Mouse (Mus musculus): ENCODE measurements around the gene Cacng1. TPM values are rescaled to one million over a fixed set of nuclear protein-coding genes. Genes with fewer than 3 reads are reported as not detected.

Cacng1 gene
- total RNA-seq, 2 experiments from 2014 or later: not detected

DNA sequence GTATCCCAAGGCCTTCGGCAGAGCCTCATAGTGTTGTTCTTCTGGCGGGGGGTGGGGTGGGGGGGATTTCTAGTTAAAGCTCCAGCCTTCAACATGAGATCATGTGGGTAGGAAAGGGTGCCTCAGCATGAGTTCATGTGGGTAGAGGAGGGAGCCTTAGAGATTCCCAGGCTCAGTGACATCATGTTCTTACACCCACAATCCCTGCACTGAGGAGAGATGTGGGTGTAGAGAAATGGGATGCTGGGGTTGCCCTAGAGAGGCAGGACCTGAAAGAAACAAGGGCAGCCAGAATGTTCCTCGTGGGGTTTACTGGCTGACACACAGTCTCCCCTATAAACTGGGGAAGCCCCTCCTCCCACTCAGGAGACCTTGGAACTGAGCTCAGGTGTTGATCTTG lies 5.9 kb downstream of the Cacng1 start:
- DNase-seq (ENCODE audit: low spot score in 2 of 2): no peak

DNA sequence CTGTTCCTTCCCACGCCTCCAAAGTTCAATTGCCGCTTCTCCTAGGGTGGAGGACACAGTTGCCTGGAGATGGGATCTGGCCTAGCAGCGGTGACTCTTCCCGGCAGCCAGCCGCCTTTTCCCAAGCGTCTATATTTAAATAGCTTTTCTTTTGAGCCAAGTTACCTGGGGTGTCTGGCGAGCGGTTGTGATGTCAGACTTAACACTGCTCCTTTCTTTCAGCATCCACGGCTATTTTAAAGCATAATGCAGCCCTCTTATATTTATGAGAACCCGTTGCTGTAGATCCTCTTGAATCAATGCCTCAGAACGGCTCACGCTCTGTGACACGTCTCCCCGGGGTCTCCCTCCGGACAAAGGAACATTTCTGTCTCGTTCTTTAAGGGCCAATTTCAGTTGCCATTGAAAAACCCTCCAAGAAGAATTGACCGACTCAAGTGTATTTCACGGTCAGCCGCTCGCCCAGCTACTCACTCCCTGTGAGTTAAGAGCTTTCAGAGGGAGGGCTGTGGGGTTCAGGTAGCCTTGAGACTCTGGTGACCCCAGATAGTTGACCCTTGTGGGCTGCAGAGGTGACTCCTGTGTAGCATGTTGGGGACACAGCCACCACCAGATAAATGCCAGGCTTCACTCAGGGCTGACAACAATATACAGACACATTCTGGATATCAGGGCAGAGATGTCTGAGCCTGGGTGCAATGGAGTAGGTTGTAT lies 8.3 kb downstream of the Cacng1 start:
- DNase-seq (ENCODE audit: low spot score in 2 of 2): no peak

DNA sequence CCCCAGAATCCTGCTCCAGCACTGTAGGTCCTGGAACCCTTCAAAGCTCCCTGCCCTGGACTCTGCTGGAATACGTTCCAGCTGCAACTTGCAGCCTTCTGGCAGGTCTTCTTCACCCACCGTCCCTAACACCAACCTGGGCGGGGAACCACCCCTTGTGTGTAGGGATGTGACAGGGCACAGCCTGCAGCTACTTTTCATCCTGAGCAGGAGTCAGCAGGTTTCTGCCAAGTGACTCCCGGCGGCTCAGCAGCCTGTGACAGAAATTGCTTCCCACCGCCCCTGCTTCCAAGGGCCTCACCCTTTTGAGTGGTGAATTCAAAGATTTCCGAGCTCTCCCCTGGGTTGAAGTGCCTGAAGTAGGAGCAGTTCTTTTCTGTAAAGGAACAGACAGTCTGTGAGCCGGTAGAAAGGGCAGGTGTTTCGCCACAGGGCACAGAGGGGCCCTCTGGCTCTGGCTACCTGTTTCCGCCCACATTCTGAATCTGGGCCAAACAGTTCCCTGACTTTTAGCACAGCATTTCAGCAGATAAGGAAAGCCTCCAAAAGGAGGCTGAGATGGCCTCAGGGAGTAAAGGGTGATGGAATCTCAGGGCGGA lies 10.7 kb downstream of the Cacng1 start:
- no peak for DNase-seq (ENCODE audit: low spot score in 2 of 2)

DNA sequence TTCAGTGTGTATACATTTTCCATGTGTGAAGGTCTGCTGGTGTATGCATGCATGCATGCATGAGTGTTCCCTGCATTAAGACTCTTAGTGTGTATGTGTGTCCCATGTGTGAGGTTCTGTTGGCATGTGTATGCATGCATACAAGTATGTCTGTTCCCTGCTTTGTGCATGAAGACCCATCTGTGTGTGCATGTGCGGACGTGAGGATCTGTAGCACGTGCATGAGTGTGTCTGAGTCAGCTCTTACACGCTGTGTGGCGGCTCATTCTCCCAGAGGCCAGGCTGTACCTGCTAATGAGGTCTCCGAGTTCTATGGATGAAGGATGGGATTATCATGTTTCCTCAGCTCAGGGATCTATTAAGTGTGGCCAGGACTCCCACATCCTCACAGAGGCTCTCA lies 11.3 kb downstream of the Cacng1 start:
- no peak for DNase-seq (ENCODE audit: low spot score in 2 of 2)

DNA sequence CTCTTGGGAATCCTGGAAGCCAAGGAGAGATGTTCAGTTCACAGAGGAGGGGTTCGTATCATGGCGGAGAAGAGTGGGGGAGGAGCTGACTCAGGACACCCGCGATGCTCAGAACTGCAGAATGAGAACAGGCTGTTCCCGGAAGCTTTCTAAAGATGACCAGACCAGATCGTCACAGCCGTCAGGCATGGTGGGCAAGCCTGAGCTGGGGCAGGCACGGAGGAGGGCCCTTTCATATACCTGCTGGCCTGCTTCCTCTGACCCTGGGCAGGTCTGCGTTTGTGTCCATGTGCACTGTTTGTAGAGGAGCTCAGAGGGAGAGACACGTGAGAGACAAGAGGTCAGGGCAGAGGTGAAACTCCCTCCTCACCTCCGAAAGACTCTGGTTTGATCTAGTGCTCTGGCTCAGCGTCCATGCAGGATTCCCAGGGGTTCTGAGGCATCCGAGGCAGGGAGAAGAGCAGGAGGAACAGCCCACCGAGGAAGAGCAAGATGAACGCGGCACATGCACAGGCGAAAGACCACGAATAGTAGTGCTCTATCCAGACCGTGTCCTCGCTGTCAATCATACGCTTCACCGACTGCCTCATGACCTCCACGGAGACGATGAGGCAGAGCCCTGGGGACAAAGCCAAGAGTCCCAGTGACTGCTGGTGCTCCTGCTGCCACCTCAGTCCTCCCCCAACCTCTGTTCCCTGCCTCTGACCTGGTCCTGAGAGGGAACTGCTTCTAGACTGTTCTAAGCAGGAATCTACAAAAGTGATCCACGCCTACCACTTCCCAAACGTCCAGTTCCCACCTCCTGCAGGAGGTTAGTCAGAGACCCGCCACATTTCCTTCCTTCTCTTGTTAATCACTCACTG lies 12.8 kb downstream of the Cacng1 start:
- no peak for DNase-seq (ENCODE audit: low spot score in 2 of 2)

DNA sequence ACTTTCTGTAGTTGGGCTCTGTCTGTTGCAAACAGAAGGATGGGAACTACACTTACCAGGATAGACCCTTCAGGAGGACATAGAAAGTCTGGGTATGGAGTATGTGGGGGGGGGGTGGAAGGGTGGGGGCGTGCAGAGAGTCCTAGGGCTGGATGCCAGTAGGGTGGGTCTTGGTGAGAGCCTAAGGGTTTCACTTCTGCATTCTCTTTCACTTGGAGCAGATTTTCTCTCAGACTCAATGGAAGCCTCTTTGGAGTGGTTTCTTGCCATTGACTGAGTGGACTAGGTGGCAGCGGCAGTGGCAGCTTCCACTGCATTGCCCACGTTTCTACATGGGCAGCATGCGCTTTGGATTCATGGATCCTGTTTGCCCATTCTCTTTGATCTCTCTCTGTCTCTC lies 16.4 kb downstream of the Cacng1 start:
- no peak for DNase-seq (ENCODE audit: low spot score in 2 of 2)

DNA sequence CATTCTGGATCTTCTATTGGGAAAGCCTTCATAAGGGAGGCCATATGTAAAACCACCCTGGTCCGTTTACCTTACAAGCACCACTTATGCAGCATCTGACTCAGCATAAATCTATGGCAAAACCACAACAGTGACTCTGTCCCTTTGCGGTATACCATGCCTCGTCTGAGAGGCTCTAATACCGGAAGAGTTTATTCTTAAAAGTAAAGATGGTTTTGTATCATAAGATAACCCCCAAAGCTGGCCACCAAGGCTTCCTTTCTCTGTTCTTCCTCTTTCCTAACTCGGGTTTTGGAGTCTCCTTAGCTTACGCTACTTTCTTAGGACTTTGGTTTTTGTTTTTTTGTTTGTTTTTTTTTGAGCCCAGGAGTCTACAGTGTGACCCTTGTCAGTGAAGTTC lies 23.0 kb downstream of the Cacng1 start:
- no peak for DNase-seq (ENCODE audit: low spot score in 2 of 2)

DNA sequence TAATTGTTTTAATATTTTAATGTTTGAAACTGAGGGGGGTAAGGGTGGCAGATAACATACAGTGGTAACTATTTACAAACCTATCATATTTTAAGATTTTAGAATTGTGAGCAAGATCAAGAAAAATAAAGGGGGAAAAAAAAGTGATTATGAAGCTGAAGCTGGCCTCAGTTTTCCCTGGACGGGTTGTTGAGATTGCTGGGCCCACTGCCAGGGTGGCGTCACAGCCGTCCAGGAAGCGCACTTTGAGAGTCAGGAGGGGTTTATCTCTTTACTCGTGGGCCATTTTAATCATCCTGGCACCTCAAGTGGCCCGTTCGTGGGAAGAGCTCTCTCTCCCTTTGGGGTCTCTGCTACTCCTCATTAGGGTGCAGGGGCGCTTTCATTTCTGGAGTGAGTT lies 24.8 kb downstream of the Cacng1 start:
- no peak for DNase-seq (ENCODE audit: low spot score in 2 of 2)

DNA sequence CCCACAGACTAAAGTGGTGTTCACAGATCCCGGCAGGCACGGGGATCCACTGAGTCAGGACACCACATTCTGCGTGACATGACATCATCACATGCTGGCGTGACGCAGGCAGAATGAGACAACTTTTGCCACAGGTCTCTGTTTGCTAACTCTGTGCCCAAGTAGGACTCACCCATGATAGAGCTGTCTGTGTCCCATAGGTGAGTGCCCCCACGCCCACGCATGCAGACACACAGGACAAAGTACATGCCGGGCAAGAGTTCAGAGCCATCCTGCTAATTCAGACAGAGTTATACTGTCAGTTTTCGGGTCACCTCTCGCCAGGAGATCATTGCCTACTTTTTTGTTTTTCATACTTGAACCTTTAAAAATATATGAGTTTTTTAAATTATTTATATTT lies 27.8 kb downstream of the Cacng1 start:
- DNase-seq (ENCODE audit: low spot score in 2 of 2): no peak

DNA sequence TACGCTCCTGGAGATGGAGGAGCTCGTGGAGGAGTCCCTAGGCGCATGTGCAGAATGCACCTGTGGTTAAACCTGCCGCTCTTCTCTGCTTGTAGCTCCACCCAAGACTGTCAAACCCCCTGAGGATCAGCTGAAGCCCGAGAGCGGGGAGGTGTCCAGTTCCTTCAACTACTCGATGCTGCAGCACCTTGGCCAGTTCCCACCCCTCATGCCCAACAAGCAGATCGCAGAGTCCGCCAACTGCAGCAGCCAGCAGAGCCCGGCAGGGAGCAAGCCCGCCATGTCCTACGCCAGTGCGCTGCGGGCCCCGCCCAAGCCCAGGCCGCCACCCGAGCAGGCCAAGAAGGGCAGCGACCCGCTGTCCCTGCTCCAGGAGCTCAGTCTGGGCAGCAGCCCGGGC lies 30.0 kb downstream of the Cacng1 start:
- DNase-seq (ENCODE audit: low spot score in 2 of 2): no peak

DNA sequence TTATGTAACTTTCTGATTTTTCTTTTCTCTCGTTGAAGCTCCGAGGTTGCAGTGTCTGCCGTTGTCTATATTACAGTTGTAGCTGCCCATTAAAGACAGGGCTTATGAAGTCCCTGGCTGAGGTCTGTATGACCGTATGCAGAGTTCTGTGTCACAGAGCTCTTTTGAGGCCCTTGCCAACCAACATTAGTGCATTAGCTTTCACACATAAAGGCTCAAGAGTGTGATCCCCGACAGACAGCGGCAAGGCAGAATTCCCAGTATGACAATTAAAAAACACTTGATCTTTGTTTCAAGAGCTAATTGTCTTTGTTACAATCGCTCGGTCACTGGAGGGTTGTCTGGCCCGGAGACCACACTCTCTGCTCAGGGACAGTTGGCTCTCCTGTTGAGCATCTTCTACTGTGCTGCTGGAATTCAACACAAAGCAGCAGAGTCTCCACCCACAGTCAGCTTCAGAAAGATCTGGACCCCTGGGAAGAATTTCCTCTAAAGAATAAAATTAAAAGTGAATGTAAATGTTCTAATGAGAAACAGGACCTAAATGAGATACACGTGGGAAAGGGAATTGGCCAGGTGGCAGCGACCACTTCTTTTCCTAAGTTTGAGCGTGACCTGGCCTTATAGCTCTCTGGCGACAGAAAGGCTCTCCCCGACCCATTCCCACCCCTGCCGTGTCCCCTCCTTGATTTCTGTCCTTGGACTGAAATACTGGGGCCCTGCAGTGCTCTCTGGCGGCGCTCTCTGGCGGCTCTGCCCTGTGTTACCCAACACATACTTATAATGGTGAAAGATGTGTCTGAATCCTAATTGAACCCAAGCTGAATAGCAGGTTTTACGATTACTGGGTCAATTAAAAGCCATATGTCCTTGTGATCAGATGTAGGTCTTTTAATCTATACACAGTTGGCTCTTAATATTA lies 32.5 kb downstream of the Cacng1 start:
- DNase-seq (ENCODE audit: low spot score in 2 of 2): no peak

DNA sequence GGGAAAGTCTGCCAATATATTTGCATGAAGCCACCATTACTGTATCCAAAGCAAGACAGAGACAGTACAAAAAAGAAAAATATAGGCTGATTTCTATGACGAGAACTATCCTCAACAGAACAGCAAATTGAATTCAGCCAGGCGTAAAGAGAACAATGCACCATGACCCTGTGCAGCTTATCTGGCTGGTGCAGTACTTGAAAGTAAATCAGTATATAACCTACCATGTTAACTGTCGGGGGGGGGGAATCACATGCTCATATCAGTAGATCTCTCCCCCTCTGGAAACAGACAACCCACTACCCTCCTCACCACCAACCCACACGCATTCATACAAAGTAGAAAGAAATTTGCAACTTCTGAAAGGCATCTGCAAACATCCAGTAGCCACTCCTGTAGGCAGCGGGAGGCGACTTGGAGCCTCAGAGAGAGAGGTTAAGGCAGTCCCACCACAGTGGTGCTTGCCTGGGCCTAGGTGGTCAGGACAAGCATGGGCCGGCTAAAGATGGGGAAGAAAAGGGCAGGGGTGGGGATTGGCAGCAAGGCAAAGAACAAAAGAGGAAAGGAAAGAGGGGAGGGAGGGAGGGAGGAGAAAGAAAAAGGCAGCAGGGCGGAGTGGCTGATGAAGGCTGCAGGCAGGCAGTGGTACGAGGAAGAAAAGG lies 33.5 kb downstream of the Cacng1 start:
- no peak for DNase-seq (ENCODE audit: low spot score in 2 of 2)

DNA sequence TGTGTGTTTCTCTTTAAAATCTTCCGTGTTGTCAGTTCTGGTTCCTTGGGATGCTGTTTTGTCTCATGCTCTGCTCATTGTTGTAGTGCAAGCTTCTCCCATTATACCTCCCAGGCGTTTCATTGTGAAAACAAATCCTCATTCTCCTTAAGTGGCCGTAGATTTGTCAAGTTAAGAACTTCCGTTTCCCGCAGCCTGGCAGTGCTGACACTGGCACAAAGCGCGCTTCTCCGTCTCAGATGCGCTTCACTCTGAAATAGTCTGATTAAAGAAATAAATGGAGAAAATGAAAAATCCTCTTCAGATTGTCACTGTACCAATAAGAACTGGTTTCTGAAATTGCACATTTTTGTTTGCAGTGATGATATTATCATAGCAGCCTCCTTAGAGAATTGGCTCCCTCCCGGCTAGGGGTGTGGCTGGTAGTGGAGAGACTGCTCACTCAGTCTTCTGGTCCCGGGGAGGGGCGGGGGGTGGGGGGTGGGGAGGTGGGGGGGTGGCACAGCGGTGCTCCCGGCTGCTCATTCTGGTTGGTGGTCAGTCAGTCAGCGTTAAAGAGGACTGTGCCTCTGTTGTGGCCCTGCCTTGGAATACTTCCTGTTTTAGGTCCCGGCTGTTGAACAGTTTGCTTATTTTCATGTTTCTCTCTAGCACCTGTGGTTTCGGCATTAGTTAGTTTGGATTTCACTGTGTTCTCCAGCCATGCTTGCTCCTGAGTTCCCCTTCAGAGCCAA lies 39.9 kb downstream of the Cacng1 start:
- DNase-seq (ENCODE audit: low spot score in 2 of 2): no peak

DNA sequence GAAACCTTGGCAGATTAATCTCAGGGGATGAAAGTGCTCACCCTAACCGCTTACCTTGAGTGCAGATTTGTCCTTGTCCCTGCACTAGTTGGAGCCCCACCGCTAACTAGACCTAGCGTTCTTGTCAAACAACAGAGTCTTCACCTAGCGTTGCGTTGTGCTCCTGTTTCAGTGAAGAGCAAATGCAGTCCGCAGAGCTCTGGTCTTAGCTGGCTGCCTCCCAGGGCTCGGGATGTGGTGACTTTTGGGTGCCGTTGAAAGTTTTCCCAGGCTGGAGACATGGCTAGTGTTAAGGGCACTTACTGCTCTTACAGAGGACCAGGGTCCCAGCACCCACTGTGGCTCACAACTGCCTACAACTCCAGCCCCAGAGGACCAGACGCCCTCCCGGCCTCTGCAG lies 41.1 kb downstream of the Cacng1 start:
- no peak for DNase-seq (ENCODE audit: low spot score in 2 of 2)

DNA sequence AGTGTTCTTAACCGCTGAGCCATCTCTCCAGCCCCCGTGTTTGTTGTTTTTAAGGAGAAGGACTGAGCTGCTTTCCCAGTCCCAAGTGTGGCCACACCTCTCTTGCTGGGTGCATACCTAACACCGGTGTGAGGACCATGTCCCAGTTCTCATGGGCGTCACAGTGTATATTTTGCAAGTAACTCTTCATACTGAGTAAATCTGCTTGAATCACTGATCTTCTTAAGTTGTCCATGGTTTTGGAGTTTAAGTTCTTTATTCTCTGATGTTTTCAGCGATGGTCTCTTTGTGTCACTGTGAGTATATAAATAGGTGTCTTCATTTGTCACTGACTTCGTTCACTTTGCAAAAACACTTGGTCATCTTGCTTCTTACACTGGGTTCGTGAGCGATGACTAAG lies 41.7 kb downstream of the Cacng1 start:
- DNase-seq (ENCODE audit: low spot score in 2 of 2): no peak

DNA sequence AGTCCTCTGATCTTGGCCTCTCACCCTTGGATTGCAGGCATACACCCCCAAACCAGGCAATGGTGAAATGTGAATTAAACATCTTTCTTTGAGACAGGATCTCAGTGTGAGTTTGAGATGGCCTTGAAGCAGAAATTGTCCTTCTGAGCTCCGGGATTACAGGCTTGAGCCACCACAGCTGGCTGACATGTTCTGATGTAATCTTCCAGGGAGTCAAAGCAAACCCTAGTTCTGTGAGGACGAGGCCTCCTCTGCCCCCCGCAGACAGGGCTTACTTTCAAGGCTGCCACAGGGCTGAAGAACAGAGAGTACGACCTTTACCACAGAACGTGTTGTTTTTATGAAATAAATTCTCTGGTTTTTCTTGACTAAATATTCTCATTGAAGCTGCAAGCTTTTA lies 42.3 kb downstream of the Cacng1 start:
- no peak for DNase-seq (ENCODE audit: low spot score in 2 of 2)

DNA sequence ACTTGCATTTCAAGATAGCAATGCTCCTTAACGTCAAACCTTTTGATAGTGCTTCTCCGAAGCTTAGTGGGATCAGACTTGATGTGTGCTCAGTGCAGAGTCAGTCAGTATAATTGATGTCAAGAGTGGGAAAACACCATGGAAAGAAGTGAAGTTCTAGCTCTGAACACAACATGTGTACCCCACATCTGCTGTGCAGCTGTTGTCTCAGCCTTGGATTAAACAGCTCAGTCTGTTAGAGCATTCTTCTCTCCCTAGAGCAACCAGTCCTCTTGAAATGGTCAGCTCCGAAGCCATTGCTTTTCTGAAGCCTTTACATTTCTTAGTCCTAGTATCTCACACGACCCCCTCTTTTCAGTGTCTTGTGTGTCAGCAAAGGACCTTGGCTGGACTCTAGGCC lies 47.3 kb downstream of the Cacng1 start:
- DNase-seq (ENCODE audit: low spot score in 2 of 2): no peak

DNA sequence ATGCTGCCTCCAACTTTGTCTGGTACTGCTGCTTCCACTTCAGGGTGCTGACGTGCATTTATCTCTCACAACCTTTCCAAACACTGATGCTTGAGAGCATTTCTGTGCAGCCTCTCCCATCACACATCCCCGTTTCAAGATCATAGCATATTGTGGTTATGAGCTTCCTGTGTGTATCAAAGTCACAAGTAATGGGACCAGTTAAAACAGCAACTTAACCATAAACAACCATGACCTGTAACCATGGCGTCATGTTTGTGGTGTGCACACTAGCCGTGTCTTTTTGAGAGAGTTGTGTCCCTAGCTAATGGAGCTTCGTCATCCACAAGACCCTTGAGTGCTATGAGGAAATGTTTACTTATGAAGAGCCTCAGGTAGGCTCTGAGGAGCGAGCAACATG lies 48.1 kb downstream of the Cacng1 start:
- no peak for DNase-seq (ENCODE audit: low spot score in 2 of 2)

DNA sequence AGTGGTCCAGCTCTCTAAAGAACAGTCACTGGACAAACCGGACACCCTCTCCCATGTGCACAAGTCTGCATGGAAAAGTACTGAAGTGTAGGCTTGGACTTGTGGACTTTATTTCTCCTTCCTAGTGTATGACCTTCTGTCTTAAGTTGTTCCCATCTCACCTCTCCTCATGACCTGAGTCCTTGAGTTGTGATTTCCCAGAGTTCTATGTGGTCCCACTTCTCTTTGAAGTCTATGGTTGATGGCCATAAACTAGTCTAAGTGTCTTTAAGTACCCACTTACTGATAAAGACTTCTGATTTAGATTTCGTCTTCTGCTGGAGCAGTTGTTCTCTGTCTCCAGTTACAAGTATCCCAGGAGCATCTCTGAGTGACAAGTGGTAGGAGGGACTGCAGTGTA lies 48.8 kb downstream of the Cacng1 start:
- no peak for DNase-seq (ENCODE audit: low spot score in 2 of 2)

DNA sequence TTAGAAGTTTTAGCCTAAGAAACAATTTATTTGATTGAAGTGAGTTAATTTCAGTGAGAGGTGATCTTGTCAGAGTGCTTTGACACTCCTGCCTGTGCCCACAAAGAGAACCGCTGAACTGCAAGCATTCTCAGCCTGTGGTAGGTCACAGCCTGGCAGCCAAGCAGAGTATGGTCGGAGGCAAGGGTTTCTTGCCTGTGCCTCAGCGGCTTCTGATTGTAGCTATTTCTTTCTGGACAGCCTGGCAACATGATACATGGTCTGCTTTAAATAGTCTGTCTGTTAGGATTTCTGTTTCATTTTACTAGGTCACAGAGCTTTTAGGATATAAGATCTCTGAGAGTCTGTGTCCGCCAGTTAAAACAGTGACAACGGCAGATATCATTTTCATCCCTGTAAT lies 53.7 kb downstream of the Cacng1 start:
- DNase-seq (ENCODE audit: low spot score in 2 of 2): no peak
